Mouse (Mus musculus) embryonic fibroblast, embryonic 13.5 days (primary cell): ENCODE measurements around the gene Ado. TPM values are rescaled to one million over a fixed set of nuclear protein-coding genes. Genes with fewer than 3 reads are reported as not detected.

Experiments used
- H3K27ac ChIP-seq: 2 replicates; pipeline ENCODE4 v1.5.1; 2012; ENCODE audit warnings: low read length, control low read depth, inconsistent platforms; ENCODE audit not compliant: insufficient read depth
- H3K4me1 ChIP-seq: 2 replicates; pipeline ENCODE4 v1.6.1; 2011; ENCODE audit warnings: low read length; ENCODE audit not compliant: control insufficient read depth, insufficient read depth
- H3K4me3 ChIP-seq: 2 replicates; pipeline ENCODE4 v1.5.1; 2011; ENCODE audit warnings: mild to moderate bottlenecking, control low read depth, low read length; ENCODE audit not compliant: insufficient read depth
- CTCF ChIP-seq: IDR thresholded peaks from 2 replicates; pipeline ENCODE4 v1.5.1; 2011; ENCODE audit warnings: mild to moderate bottlenecking, control low read depth, low read length, moderate library complexity, borderline replicate concordance; ENCODE audit not compliant: insufficient read depth
- POLR2A ChIP-seq: IDR thresholded peaks from 2 replicates; pipeline ENCODE4 v1.6.1; 2011; ENCODE audit warnings: low read depth, mild to moderate bottlenecking, control low read depth, low read length, moderate library complexity
- polyA plus RNA-seq: library from polyadenylated mRNA; stranded (reverse); fragments of >200 nt; gene quantifications from 2 replicates; pipeline ENCODE4 v1.2.4, GENCODE M21; 2011; ENCODE audit warnings: low read depth; ENCODE audit not compliant: missing spikeins, insufficient read length

Ado gene
- polyA plus RNA-seq, 1 experiment = 24.7 TPM

GRCm38 (mm10) chr10:67505248-67505647, 43.5 kb downstream of the Ado start:
- no peak overlapping the region for H3K4me3 ChIP-seq
- TF ChIP-seq POLR2A = no peak
- no peak for TF ChIP-seq CTCF
- H3K4me1 ChIP-seq = peaks cover 6% of the 10 kb centered on the region
- H3K27ac ChIP-seq = no peak overlapping the region

- H3K4me3 ChIP-seq = no peak overlapping the region
- H3K4me1 ChIP-seq = peaks cover 6% of the 10 kb centered on the region
- H3K27ac ChIP-seq = no peak overlapping the region
- no peak for TF ChIP-seq POLR2A
- no peak for TF ChIP-seq CTCF
Observed at GRCm38 (mm10) chr10:67504046-67504445, 44.7 kb downstream of the Ado start.

- Histone ChIP-seq H3K4me1 (peaks cover 6% of the 10 kb centered on the region), H3K4me3 (no peak overlapping the region), H3K27ac (no peak overlapping the region)
- no peak for TF ChIP-seq CTCF
- TF ChIP-seq POLR2A = no peak
Observed at GRCm38 (mm10) chr10:67503320-67503995, 45.3 kb downstream of the Ado start.

- no peak for TF ChIP-seq POLR2A
- TF ChIP-seq CTCF = no peak
- peaks cover 4% of the 10 kb centered on the region; the same call in 1 of the 2 replicates for H3K4me1 ChIP-seq
- no peak overlapping the region for H3K27ac ChIP-seq
- H3K4me3 ChIP-seq = no peak overlapping the region
Observed at GRCm38 (mm10) chr10:67497951-67498350, 50.8 kb downstream of the Ado start.

- peaks cover 4% of the 10 kb centered on the region; the same call in 1 of the 2 replicates for H3K4me1 ChIP-seq
- H3K4me3 ChIP-seq = no peak overlapping the region
- H3K27ac ChIP-seq = no peak overlapping the region
- TF ChIP-seq POLR2A (no peak), CTCF (no peak)
Observed at GRCm38 (mm10) chr10:67497144-67497892, 51.4 kb downstream of the Ado start.

Other genes with a start within 250 kb of the Ado start
- 11.1 and 17.6 TPM in 2 replicates for gene Egr2, start 13.5 kb downstream of the Ado start, polyA plus RNA-seq